Mouse (Mus musculus) forebrain, embryonic 10.5 days (tissue): ENCODE results near the gene Tmem205. TPM values are rescaled to one million over a fixed set of nuclear protein-coding genes. Genes with fewer than 3 reads are reported as not detected.

Experiments
- DNase-seq: peaks from one replicate; pipeline ENCODE4 v3.0.0-alpha.2; 2017; ENCODE audit warnings: low spot score; ENCODE audit errors: extremely low spot score
- H3K27ac ChIP-seq: fragments of 300-500 bp; sonication (generic); 2 replicates; pipeline ENCODE4 v1.5.1; 2016; ENCODE audit warnings: mild to moderate bottlenecking
- H3K27me3 ChIP-seq: fragments of 300-500 bp; sonication (generic); 2 replicates; pipeline ENCODE4 v1.6.1; 2016; ENCODE audit warnings: mild to moderate bottlenecking; ENCODE audit not compliant: poor library complexity, severe bottlenecking
- H3K36me3 ChIP-seq: fragments of 300-500 bp; sonication (generic); replicated peaks from 2 replicates; pipeline ENCODE4 v1.6.1; 2016; ENCODE audit warnings: mild to moderate bottlenecking, moderate library complexity
- H3K4me1 ChIP-seq: fragments of 300-500 bp; sonication (generic); 2 replicates; pipeline ENCODE4 v1.6.1; 2016
- H3K4me3 ChIP-seq: fragments of 300-500 bp; sonication (generic); 2 replicates; pipeline ENCODE4 v1.5.1; 2016; ENCODE audit warnings: mild to moderate bottlenecking, moderate library complexity
- H3K9me3 ChIP-seq: fragments of 300-500 bp; sonication (generic); 2 replicates; pipeline ENCODE4 v1.6.1; 2016; ENCODE audit warnings: mild to moderate bottlenecking, moderate library complexity
- WGBS: fragments of 180-500 bp; shearing (Covaris S2); methylation state at CpG from one replicate; pipeline ENCODE4 v1.1.7; 2016; 5-methylcytosine and 5-hydroxymethylcytosine counted together
- polyA plus RNA-seq: library from polyadenylated mRNA; unstranded; fragments of >200 nt; fragmentation: Nextera tagmentation; extraction: Ambion mirVana; gene quantifications from 2 replicates; pipeline ENCODE4 v1.2.1, GENCODE M21; 2016

Tmem205 gene
- polyA plus RNA-seq, 1 experiment from 2014 or later: 33.7 TPM

GRCm38 (mm10) chr9:21923490-21924098, 3.8 kb downstream of the Tmem205 start:
- Histone ChIP-seq H3K4me3 (no peak overlapping the region), H3K27me3 (no peaks in the 10 kb centered on the region), H3K27ac (no peak overlapping the region), H3K4me1 (peaks cover 19% of the 10 kb centered on the region), H3K9me3 (no peaks in the 10 kb centered on the region), H3K36me3 (peaks cover 23% of the 10 kb centered on the region)
- 87% methylated on average over 3 of the region's 3 CpGs for WGBS
- no peak for DNase-seq

GRCm38 (mm10) chr9:21923036-21923435, 4.3 kb downstream of the Tmem205 start:
- no peaks in the 10 kb centered on the region for H3K9me3 ChIP-seq
- H3K27ac ChIP-seq: no peak overlapping the region
- 88% methylated on average over 4 of the region's 4 CpGs for WGBS
- peaks cover 23% of the 10 kb centered on the region for H3K36me3 ChIP-seq
- DNase-seq: no peak
- no peak overlapping the region for H3K4me3 ChIP-seq
- 0 out of 2 replicates have a peak, but pooled peaks cover under 1% of the 10 kb centered on the region for H3K27me3 ChIP-seq
- H3K4me1 ChIP-seq: peaks cover 24% of the 10 kb centered on the region

GRCm38 (mm10) chr9:21918692-21919384, 8.5 kb downstream of the Tmem205 start:
- no peak for DNase-seq
- H3K9me3 ChIP-seq: no peaks in the 10 kb centered on the region
- no peak overlapping the region for H3K27ac ChIP-seq
- H3K4me3 ChIP-seq: peak overlapping the region; percentile 73; the same call in 1 of the 2 replicates
- H3K36me3 ChIP-seq: peaks cover 8% of the 10 kb centered on the region
- 22% methylated on average over 5 of the region's 5 CpGs for WGBS
- H3K4me1 ChIP-seq: peaks cover 15% of the 10 kb centered on the region
- peaks cover 39% of the 10 kb centered on the region for H3K27me3 ChIP-seq

GRCm38 (mm10) chr9:21918035-21918592, 9.2 kb downstream of the Tmem205 start, which contains the start of gene Rab3d:
Gene Rab3d, minus strand, starts transcription at chr9:21918192.
- under 1% methylated on average over 36 of the region's 36 CpGs for WGBS
- DNase-seq: peak; percentile 96
- no peaks in the 10 kb centered on the region for H3K9me3 ChIP-seq

GRCm38 (mm10) chr9:21917493-21918034, 9.8 kb downstream of the Tmem205 start:
- H3K27me3 ChIP-seq: peaks cover 39% of the 10 kb centered on the region
- H3K27ac ChIP-seq: peak overlapping the region; percentile 79
- WGBS: 2% methylated on average over 35 of the region's 35 CpGs
- peaks cover 7% of the 10 kb centered on the region; the same call in 1 of the 2 replicates for H3K36me3 ChIP-seq
- peak overlapping the region; percentile 73 for H3K4me3 ChIP-seq
- H3K4me1 ChIP-seq: peaks cover 15% of the 10 kb centered on the region
- peak; percentile 24 for DNase-seq
- H3K9me3 ChIP-seq: no peaks in the 10 kb centered on the region

More at GRCm38 (mm10) chr9:21918035-21918592, 9.2 kb downstream of the Tmem205 start, which contains the start of gene Rab3d:
- H3K4me1 ChIP-seq: peaks cover 15% of the 10 kb centered on the region
- peak within 1 kb of the TSS; percentile 73 for H3K4me3 ChIP-seq
- peak within 1 kb of the TSS; percentile 79 for H3K27ac ChIP-seq
- peaks cover 7% of the 10 kb centered on the region; the same call in 1 of the 2 replicates for H3K36me3 ChIP-seq
- peaks cover 39% of the 10 kb centered on the region for H3K27me3 ChIP-seq

GRCm38 (mm10) chr9:21916851-21917492, 10.4 kb downstream of the Tmem205 start:
- DNase-seq: no peak
- Histone ChIP-seq H3K4me3 (peak overlapping the region; percentile 73), H3K27me3 (peaks cover 39% of the 10 kb centered on the region), H3K9me3 (no peaks in the 10 kb centered on the region), H3K27ac (no peak overlapping the region), H3K4me1 (peaks cover 15% of the 10 kb centered on the region), H3K36me3 (peaks cover 7% of the 10 kb centered on the region; the same call in 1 of the 2 replicates)
- 83% methylated on average over 3 of the region's 3 CpGs for WGBS

- Histone ChIP-seq H3K27me3 (peaks cover 9% of the 10 kb centered on the region), H3K9me3 (no peaks in the 10 kb centered on the region), H3K36me3 (no peaks in the 10 kb centered on the region), H3K4me3 (no peak overlapping the region), H3K27ac (no peak overlapping the region), H3K4me1 (no peaks in the 10 kb centered on the region)
- DNase-seq: no peak
- whole genome bisulfite sequencing: 81% methylated on average over 10 of the region's 10 CpGs
Observed at GRCm38 (mm10) chr9:21909474-21910223, 17.7 kb downstream of the Tmem205 start.

- Histone ChIP-seq H3K4me1 (no peaks in the 10 kb centered on the region), H3K4me3 (no peak overlapping the region), H3K9me3 (no peaks in the 10 kb centered on the region), H3K27ac (no peak overlapping the region), H3K27me3 (peaks cover 13% of the 10 kb centered on the region; the same call in 1 of the 2 replicates), H3K36me3 (no peaks in the 10 kb centered on the region)
- WGBS: 87% methylated on average over 11 of the region's 11 CpGs
- DNase-seq: no peak
Observed at GRCm38 (mm10) chr9:21908216-21908615, 19.1 kb downstream of the Tmem205 start.

- Histone ChIP-seq H3K27me3 (peaks cover 21% of the 10 kb centered on the region; the same call in 1 of the 2 replicates), H3K4me1 (peaks cover 7% of the 10 kb centered on the region; the same call in 1 of the 2 replicates), H3K36me3 (no peaks in the 10 kb centered on the region), H3K9me3 (no peaks in the 10 kb centered on the region), H3K27ac (no peak overlapping the region), H3K4me3 (no peak overlapping the region)
- no peak for DNase-seq
- WGBS: 87% methylated on average over 4 of the region's 4 CpGs
Observed at GRCm38 (mm10) chr9:21904031-21904430, 23.3 kb downstream of the Tmem205 start.

- H3K27me3 ChIP-seq: peaks cover 32% of the 10 kb centered on the region
- H3K4me1 ChIP-seq: peaks cover 7% of the 10 kb centered on the region; the same call in 1 of the 2 replicates
- peak overlapping the region; percentile 42 for H3K4me3 ChIP-seq
- H3K36me3 ChIP-seq: no peaks in the 10 kb centered on the region
- 16% methylated on average over 10 of the region's 10 CpGs for WGBS
- H3K27ac ChIP-seq: peak overlapping the region; percentile 59
- peak; percentile 50 for DNase-seq
- no peaks in the 10 kb centered on the region for H3K9me3 ChIP-seq
Observed at GRCm38 (mm10) chr9:21901223-21901820, 26.0 kb downstream of the Tmem205 start.

- Histone ChIP-seq H3K27ac (no peak overlapping the region), H3K36me3 (no peaks in the 10 kb centered on the region), H3K27me3 (no peaks in the 10 kb centered on the region), H3K4me1 (no peaks in the 10 kb centered on the region), H3K4me3 (no peak overlapping the region), H3K9me3 (peaks cover 10% of the 10 kb centered on the region)
- WGBS: 72% methylated on average over 3 of the region's 3 CpGs
- DNase-seq: no peak
Observed at GRCm38 (mm10) chr9:21889229-21889628, 38.1 kb downstream of the Tmem205 start.
